Mouse (Mus musculus): ENCODE results near the gene Hpd.
A peak's percentile ranks its signal among the peaks of the same experiment; 100 is the strongest.

Hpd gene

GRCm38 (mm10) chr5:123187306-123187705, 4.8 kb upstream of the Hpd start:
- DNase-seq (ENCODE audit: low spot score), result no peak

- no peak for DNase-seq (ENCODE audit: low spot score)
Measured at GRCm38 (mm10) chr5:123185966-123186365, 3.4 kb upstream of the Hpd start.

GRCm38 (mm10) chr5:123181536-123181935, 991 bp downstream of the Hpd start:
- DNase-seq (ENCODE audit: low spot score), result no peak

GRCm38 (mm10) chr5:123180390-123180789, 2.1 kb downstream of the Hpd start:
- DNase-seq (ENCODE audit: low spot score), result no peak

GRCm38 (mm10) chr5:123178792-123179191, 3.7 kb downstream of the Hpd start:
- no peak for DNase-seq (ENCODE audit: low spot score)

- DNase-seq (ENCODE audit: low spot score), result peak; percentile 90
Measured at GRCm38 (mm10) chr5:123171646-123172350, 10.7 kb downstream of the Hpd start.

GRCm38 (mm10) chr5:123170365-123170764, 12.2 kb downstream of the Hpd start:
- no peak for DNase-seq (ENCODE audit: low spot score)

- no peak for DNase-seq (ENCODE audit: low spot score)
Measured at GRCm38 (mm10) chr5:123169284-123169683, 13.2 kb downstream of the Hpd start, which contains the start of gene Psmd9. Gene Psmd9 (plus strand): TSS chr5:123169413.

- no peak for DNase-seq (ENCODE audit: low spot score)
Measured at GRCm38 (mm10) chr5:123167591-123167990, 14.9 kb downstream of the Hpd start.

- no peak for DNase-seq (ENCODE audit: low spot score)
Measured at GRCm38 (mm10) chr5:123166437-123166836, 16.1 kb downstream of the Hpd start.

- DNase-seq (ENCODE audit: low spot score), result no peak
Measured at GRCm38 (mm10) chr5:123162942-123163341, 19.6 kb downstream of the Hpd start.

GRCm38 (mm10) chr5:123160341-123160740, 22.2 kb downstream of the Hpd start:
- DNase-seq (ENCODE audit: low spot score), result no peak

GRCm38 (mm10) chr5:123159866-123160265, 22.7 kb downstream of the Hpd start:
- no peak for DNase-seq (ENCODE audit: low spot score)

GRCm38 (mm10) chr5:123159446-123159845, 23.1 kb downstream of the Hpd start:
- DNase-seq (ENCODE audit: low spot score), result no peak

GRCm38 (mm10) chr5:123157972-123158371, 24.6 kb downstream of the Hpd start:
- no peak for DNase-seq (ENCODE audit: low spot score)

- no peak for DNase-seq (ENCODE audit: low spot score)
Measured at GRCm38 (mm10) chr5:123156763-123157162, 25.8 kb downstream of the Hpd start.

GRCm38 (mm10) chr5:123155425-123155824, 27.1 kb downstream of the Hpd start:
- peak; percentile 71 for DNase-seq (ENCODE audit: low spot score)

- no peak for DNase-seq (ENCODE audit: low spot score)
Measured at GRCm38 (mm10) chr5:123152901-123153300, 29.6 kb downstream of the Hpd start.

GRCm38 (mm10) chr5:123151707-123152362, 30.7 kb downstream of the Hpd start:
- DNase-seq (ENCODE audit: low spot score), result no peak

- DNase-seq (ENCODE audit: low spot score), result no peak
Measured at GRCm38 (mm10) chr5:123151077-123151476, 31.4 kb downstream of the Hpd start.

- DNase-seq (ENCODE audit: low spot score), result no peak
Measured at GRCm38 (mm10) chr5:123150641-123151040, 31.9 kb downstream of the Hpd start.

- DNase-seq (ENCODE audit: low spot score), result peak; percentile 91
Measured at GRCm38 (mm10) chr5:123149451-123150400, 32.8 kb downstream of the Hpd start.

All from urinary bladder, postnatal 14 days (tissue).